Mouse (Mus musculus) forebrain, embryonic 16.5 days (tissue): Measurements from ENCODE around the gene Ehd3. TPM values are rescaled to one million over a fixed set of nuclear protein-coding genes. Genes with fewer than 3 reads are reported as not detected.

Source experiments
- ATAC-seq: fragments of 200-750 bp; cut with Nextera tagmentation; 2 replicates; pipeline ENCODE4 v1.8.0; 2017; ENCODE audit warnings: mild to moderate bottlenecking, moderate library complexity
- H3K27ac ChIP-seq: fragments of 300-500 bp; sonication (generic); 2 replicates; pipeline ENCODE4 v1.5.1; 2014; ENCODE audit warnings: low read length, control low read depth
- H3K27me3 ChIP-seq: fragments of 300-500 bp; sonication (generic); replicated peaks from 2 replicates; pipeline ENCODE4 v1.6.1; 2014; ENCODE audit warnings: low read length; ENCODE audit not compliant: control insufficient read depth, insufficient read depth
- H3K36me3 ChIP-seq: fragments of 300-500 bp; sonication (generic); 2 replicates; pipeline ENCODE4 v1.6.1; 2014; ENCODE audit not compliant: control insufficient read depth, insufficient read depth
- H3K4me1 ChIP-seq: fragments of 300-500 bp; sonication (generic); replicated peaks from 2 replicates; pipeline ENCODE4 v1.6.1; 2014; ENCODE audit warnings: low read length; ENCODE audit not compliant: control insufficient read depth, insufficient read depth
- H3K4me2 ChIP-seq: fragments of 300-500 bp; sonication (generic); 2 replicates; pipeline ENCODE4 v1.6.1; 2014; ENCODE audit warnings: mild to moderate bottlenecking, low read length, control low read depth
- H3K4me3 ChIP-seq: fragments of 300-500 bp; sonication (generic); replicated peaks from 2 replicates; pipeline ENCODE4 v1.5.1; 2014; ENCODE audit warnings: mild to moderate bottlenecking, low read length, control low read depth
- H3K9ac ChIP-seq: fragments of 300-500 bp; sonication (generic); replicated peaks from 2 replicates; pipeline ENCODE4 v1.6.1; 2014; ENCODE audit warnings: low read depth, low read length, control low read depth
- H3K9me3 ChIP-seq: fragments of 300-500 bp; sonication (generic); 2 replicates; pipeline ENCODE4 v1.6.1; 2016; ENCODE audit warnings: low read length; ENCODE audit not compliant: control insufficient read depth
- WGBS: fragments of 180-500 bp; shearing (Covaris S2); extraction: QIAGEN DNeasy Blood & Tissue Kit; methylation state at CpG from one replicate; pipeline ENCODE4 v1.1.7; 2014; 5-methylcytosine and 5-hydroxymethylcytosine counted together
- polyA plus RNA-seq: library from polyadenylated mRNA; unstranded; fragments of >200 nt; fragmentation: Nextera tagmentation; extraction: Ambion mirVana; gene quantifications from 2 replicates; pipeline ENCODE4 v1.2.1, GENCODE M21; 2015

The Ehd3 gene
- polyA plus RNA-seq, 1 experiment from 2014 or later, result 12.8 TPM

- H3K9ac ChIP-seq, result no peak overlapping the region
- WGBS, result 93% methylated on average over 9 of the region's 9 CpGs
- H3K36me3 ChIP-seq, result no peaks in the 10 kb centered on the region
- H3K4me2 ChIP-seq, result no peak overlapping the region
- H3K27ac ChIP-seq, result no peak overlapping the region
- no peak overlapping the region for H3K4me3 ChIP-seq
- no peaks in the 10 kb centered on the region for H3K4me1 ChIP-seq
- no peaks in the 10 kb centered on the region for H3K9me3 ChIP-seq
- no peak for ATAC-seq
- H3K27me3 ChIP-seq, result no peaks in the 10 kb centered on the region
Observed at GRCm38 (mm10) chr17:73869008-73869685, 65.2 kb downstream of the Ehd3 start.

GRCm38 (mm10) chr17:73870956-73871605, 67.1 kb downstream of the Ehd3 start:
- no peak overlapping the region for H3K27ac ChIP-seq
- no peaks in the 10 kb centered on the region for H3K27me3 ChIP-seq
- H3K4me1 ChIP-seq, result no peaks in the 10 kb centered on the region
- no peaks in the 10 kb centered on the region for H3K9me3 ChIP-seq
- H3K36me3 ChIP-seq, result no peaks in the 10 kb centered on the region
- ATAC-seq, result no peak
- H3K9ac ChIP-seq, result no peak overlapping the region
- 92% methylated on average over 14 of the region's 14 CpGs for WGBS
- H3K4me2 ChIP-seq, result no peak overlapping the region
- H3K4me3 ChIP-seq, result no peak overlapping the region

- ATAC-seq, result no peak
- Histone ChIP-seq H3K9ac (no peak overlapping the region), H3K27me3 (no peaks in the 10 kb centered on the region), H3K27ac (no peak overlapping the region), H3K4me3 (no peak overlapping the region), H3K4me2 (no peak overlapping the region), H3K36me3 (no peaks in the 10 kb centered on the region), H3K9me3 (no peaks in the 10 kb centered on the region), H3K4me1 (no peaks in the 10 kb centered on the region)
- 96% methylated on average over 4 of the region's 4 CpGs for WGBS
Observed at GRCm38 (mm10) chr17:73875268-73875667, 71.3 kb downstream of the Ehd3 start.

- ATAC-seq, result no peak
- Histone ChIP-seq H3K4me3 (no peak overlapping the region), H3K9ac (no peak overlapping the region), H3K4me1 (no peaks in the 10 kb centered on the region), H3K27ac (no peak overlapping the region), H3K27me3 (no peaks in the 10 kb centered on the region), H3K36me3 (no peaks in the 10 kb centered on the region), H3K4me2 (no peak overlapping the region), H3K9me3 (no peaks in the 10 kb centered on the region)
- WGBS, result 90% methylated on average over 7 of the region's 7 CpGs
Observed at GRCm38 (mm10) chr17:73875674-73876073, 71.7 kb downstream of the Ehd3 start.

GRCm38 (mm10) chr17:73879262-73879916, 75.5 kb downstream of the Ehd3 start:
- no peak overlapping the region for H3K27ac ChIP-seq
- ATAC-seq, result 0 out of 2 replicates have a peak, but pooled peaks have one; percentile 51
- no peak overlapping the region for H3K9ac ChIP-seq
- H3K4me2 ChIP-seq, result no peak overlapping the region
- no peaks in the 10 kb centered on the region for H3K4me1 ChIP-seq
- H3K27me3 ChIP-seq, result no peaks in the 10 kb centered on the region
- 86% methylated on average over 10 of the region's 10 CpGs for WGBS
- no peak overlapping the region for H3K4me3 ChIP-seq
- H3K9me3 ChIP-seq, result no peaks in the 10 kb centered on the region
- H3K36me3 ChIP-seq, result no peaks in the 10 kb centered on the region

GRCm38 (mm10) chr17:73880286-73880685, 76.4 kb downstream of the Ehd3 start:
- Histone ChIP-seq H3K4me2 (no peak overlapping the region), H3K4me1 (no peaks in the 10 kb centered on the region), H3K9ac (no peak overlapping the region), H3K27me3 (no peaks in the 10 kb centered on the region), H3K36me3 (no peaks in the 10 kb centered on the region), H3K4me3 (no peak overlapping the region), H3K9me3 (no peaks in the 10 kb centered on the region), H3K27ac (no peak overlapping the region)
- WGBS, result 84% methylated on average over 6 of the region's 6 CpGs
- no peak for ATAC-seq

- H3K4me1 ChIP-seq, result no peaks in the 10 kb centered on the region
- no peak for ATAC-seq
- H3K27me3 ChIP-seq, result no peaks in the 10 kb centered on the region
Observed at GRCm38 (mm10) chr17:73881295-73881694, 77.4 kb downstream of the Ehd3 start.

More at GRCm38 (mm10) chr17:73881295-73881694, 77.4 kb downstream of the Ehd3 start:
- Histone ChIP-seq H3K9ac (no peak overlapping the region), H3K36me3 (no peaks in the 10 kb centered on the region), H3K4me3 (no peak overlapping the region), H3K9me3 (no peaks in the 10 kb centered on the region), H3K27ac (no peak overlapping the region), H3K4me2 (no peak overlapping the region)
- WGBS, result 75% methylated on average over 6 of the region's 6 CpGs

Other genes starting within 250 kb of the Ehd3 start
- gene Galnt14, start 93.7 kb upstream of the Ehd3 start, polyA plus RNA-seq, result 8.7 and 12.3 TPM in 2 replicates
- 0.29 and 0.47 TPM in 2 replicates for gene Xdh, start 146.1 kb downstream of the Ehd3 start, polyA plus RNA-seq
- gene Srd5a2, start 243.8 kb downstream of the Ehd3 start, polyA plus RNA-seq, result not detected in 2 replicates